Mouse (Mus musculus) erythroblast, adult 5-6 weeks (primary cell): ENCODE data around the gene Slc45a3. TPM values are rescaled to one million over a fixed set of nuclear protein-coding genes. Genes with fewer than 3 reads are reported as not detected.

Experiments used
- ATAC-seq: replicated peaks from 2 replicates; pipeline ENCODE4 v1.8.0; 2016; ENCODE audit warnings: moderate number of reproducible peaks, mild to moderate bottlenecking, moderate TSS enrichment, inconsistent platforms; ENCODE audit not compliant: poor library complexity, low FRiP score, severe bottlenecking
- total RNA-seq, 2 experiments: library from RNA; stranded (forward) in 1 of 2; stranded (reverse) in 1 of 2; fragments of 150-400 nt in 1 of 2; fragments of 200-764, 138-1000 nt in 1 of 2; gene quantifications; 2 replicates each; pipeline versions ENCODE4 v1.2.3 to v1.2.4; 2015 to 2017; ENCODE audit warnings: low replicate concordance in 2 of 2

Gene Slc45a3
- total RNA-seq, 2 experiments from 2014 or later = 1.3 TPM; not detected in 1

GRCm38 (mm10) chr1:131989476-131989875 is 26.7 kb downstream of the Slc45a3 start:
- ATAC-seq = no peak

- no peak for ATAC-seq
Observed at GRCm38 (mm10) chr1:131990083-131990760, 27.5 kb downstream of the Slc45a3 start.

- ATAC-seq = no peak
Observed at GRCm38 (mm10) chr1:131992561-131993001, 29.8 kb downstream of the Slc45a3 start.

- ATAC-seq = no peak
Observed at GRCm38 (mm10) chr1:131993169-131994040, 30.6 kb downstream of the Slc45a3 start.

DNA sequence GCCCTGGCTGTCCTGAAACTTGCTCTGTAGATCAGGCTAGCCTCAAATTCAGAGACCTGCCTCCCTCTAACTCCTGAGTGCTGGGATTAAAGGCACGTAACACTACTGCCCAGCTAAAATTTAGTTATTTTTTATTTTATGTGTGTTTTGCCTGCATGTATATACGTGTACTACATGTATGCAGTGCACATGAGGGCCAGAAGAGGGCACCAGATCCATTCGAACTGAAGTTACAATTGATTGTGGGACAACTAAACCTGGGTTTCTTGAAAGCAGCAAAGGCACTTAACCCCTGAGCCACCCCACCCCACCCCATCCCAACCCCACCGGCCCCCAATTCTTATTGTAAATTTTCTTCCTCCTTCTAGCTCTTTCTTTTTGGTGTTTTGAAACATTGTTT is 32.3 kb downstream of the Slc45a3 start:
- ATAC-seq = peak; percentile 79

DNA sequence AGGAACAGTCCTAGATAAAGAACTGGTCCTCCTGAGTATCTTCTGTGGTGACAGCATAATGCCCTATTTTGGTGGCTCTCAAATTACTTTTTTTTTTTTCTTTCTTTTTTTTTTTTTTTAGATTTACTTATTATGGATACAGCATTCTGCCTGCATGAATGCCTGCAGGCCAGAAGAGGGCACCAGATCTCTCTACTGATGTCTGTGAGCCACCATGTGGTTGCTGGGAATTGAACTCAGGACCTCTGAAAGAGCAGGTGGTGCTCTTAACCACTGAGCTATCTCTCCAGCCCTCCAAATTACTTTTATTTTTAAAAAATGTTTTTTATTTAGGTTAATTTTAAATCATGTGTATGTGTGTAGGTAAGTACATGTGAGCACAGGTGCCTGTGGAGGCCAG is 37.7 kb downstream of the Slc45a3 start:
- ATAC-seq = no peak

- 0 out of 2 replicates have a peak, but pooled peaks have one; percentile 22 for ATAC-seq
Observed at GRCm38 (mm10) chr1:132001880-132002330, 39.1 kb downstream of the Slc45a3 start.

- no peak for ATAC-seq
Observed at GRCm38 (mm10) chr1:132003111-132003510, 40.3 kb downstream of the Slc45a3 start.

- ATAC-seq = no peak
Observed at GRCm38 (mm10) chr1:132003817-132004216, 41.0 kb downstream of the Slc45a3 start.

DNA sequence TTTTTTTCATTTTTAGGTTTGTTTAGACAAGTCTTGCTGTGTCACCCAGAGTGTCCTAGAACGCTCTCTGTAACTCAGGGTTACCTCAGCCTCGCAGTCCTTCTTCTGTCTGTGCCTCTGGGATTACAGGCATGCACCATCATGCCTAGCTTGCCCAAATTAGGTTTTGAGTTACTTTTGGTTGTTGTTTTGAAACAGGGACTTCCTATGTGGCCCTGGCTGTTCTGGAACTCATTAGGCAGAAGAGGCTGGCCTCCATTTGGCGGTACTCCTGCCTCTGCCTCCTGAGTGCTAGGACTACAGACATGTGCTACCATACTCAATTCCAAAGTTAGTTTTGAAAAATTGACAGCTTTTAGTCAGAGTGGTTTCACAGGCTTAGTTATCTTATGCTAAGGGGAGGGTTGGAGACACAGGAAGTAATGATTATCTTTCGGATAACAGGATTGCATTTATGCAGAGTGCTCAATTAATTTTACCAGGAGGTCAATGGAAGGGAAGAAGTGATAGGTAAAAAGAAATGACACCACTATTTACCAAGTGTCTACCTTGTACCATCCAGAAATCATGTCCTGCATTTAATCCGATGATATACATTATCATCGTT is 41.9 kb downstream of the Slc45a3 start:
- no peak for ATAC-seq

DNA sequence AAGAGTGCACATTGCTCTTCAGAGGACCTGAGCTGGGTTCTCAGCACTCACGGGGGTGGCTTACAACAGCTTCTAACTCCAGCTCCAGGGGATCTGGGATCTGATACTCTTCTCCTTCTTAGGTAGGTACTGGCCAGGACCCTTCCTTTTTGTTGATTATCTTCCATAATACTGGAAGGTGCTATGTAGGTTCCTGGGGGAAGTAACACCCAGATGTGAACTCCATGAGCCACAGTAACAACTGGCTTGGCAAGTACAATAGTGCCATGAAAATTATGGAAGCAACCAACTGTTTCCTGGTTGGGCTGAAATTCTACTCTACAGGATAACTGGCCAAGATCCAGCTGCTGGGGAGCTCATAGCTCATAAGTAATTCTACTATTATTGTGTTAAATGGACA is 42.7 kb downstream of the Slc45a3 start:
- no peak for ATAC-seq

GRCm38 (mm10) chr1:132006046-132006445 is 43.3 kb downstream of the Slc45a3 start:
- no peak for ATAC-seq

GRCm38 (mm10) chr1:132006721-132007120 is 44.0 kb downstream of the Slc45a3 start:
- no peak for ATAC-seq

- ATAC-seq = peak; percentile 75
Observed at GRCm38 (mm10) chr1:132007282-132007815, 44.6 kb downstream of the Slc45a3 start, which contains the start of gene Elk4. Gene Elk4 (plus strand): TSS chr1:132007607.

- ATAC-seq = peak; percentile 75
Observed at GRCm38 (mm10) chr1:132007828-132008827, 45.4 kb downstream of the Slc45a3 start.

DNA sequence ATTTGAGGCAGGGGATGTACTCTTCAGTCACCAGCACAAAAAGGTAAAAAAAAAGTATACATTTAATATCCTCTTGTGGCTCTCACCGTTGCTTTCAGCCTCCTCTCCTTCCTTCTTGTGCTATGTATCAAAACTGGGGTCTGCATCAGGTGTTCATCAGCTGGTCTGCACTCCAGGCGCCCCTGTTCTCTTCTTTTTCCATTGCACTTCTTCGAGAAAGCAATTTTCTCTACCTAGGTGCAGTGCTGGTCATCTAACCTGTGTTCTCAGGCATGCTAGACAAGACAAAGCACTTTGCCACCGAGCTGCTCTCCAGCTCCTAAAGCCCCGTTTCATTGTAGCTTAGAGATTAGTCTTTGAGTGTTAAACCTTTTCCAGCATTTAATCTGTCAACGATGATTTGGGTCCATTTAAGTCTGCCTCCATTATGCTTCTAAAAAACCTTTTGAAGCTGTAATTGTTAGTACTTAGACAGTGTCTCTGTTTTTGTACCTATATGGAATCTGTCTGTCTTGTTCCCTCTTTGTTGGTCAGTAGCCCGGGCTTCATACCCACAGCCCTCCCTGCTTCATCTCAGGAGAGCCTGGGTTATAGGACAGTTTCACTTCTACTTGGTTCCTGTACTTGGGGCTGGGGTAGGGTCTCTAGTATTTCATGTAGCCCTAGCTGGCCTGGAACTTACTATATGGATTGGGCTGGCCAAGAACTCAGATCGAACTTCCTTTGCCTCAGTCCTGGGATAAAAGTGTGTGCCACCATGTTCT is 46.3 kb downstream of the Slc45a3 start:
- ATAC-seq = no peak

- ATAC-seq = no peak
Observed at GRCm38 (mm10) chr1:132010632-132011501, 48.1 kb downstream of the Slc45a3 start.
